Mouse (Mus musculus): ENCODE measurements around the gene Rras2. TPM values are rescaled to one million over a fixed set of nuclear protein-coding genes. Genes with fewer than 3 reads are reported as not detected.

The Rras2 gene
- polyA plus RNA-seq (2015; fragmentation: Nextera tagmentation; extraction: Ambion mirVana) = 24.7 and 26.8 TPM in 2 replicates

DNA sequence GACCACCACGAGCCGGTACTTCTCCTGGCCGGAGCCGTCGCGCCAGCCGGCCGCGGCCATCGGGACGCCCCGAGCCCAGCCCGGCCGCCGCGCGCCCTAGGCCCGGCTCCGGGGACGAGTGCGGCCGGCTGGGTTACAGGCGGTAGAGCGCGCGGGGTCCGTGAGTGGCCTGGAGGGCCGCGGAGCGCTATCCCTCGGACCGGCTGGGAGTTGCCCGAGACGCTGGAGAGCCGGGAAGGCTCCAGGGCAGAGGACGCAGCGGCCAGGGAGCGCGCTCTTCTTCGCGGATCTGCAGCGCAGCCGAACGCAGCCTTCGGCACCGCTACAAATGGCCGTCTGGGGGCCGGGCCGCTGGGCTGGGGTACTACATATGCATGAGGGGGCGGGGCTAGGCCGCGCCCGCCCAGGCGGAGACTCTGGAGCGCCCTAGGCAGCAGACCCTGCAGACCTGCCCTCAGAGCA, at the start of gene Rras2:
TSS of gene Rras2 (minus strand) at position 338 of the 462 bp plus-strand sequence.
- Histone ChIP-seq H3K4me3 (ENCODE audit: low read depth, low read length) (peak within 1 kb of the TSS; percentile 91), H3K27me3 (ENCODE audit: control insufficient read depth, insufficient read depth, low read depth, low read length) (no peaks in the 10 kb centered on the region; the same call in 1 of the 2 replicates), H3K4me1 (ENCODE audit: control insufficient read depth, insufficient read depth, low read length) (peaks cover 16% of the 10 kb centered on the region), H3K9ac (ENCODE audit: low read depth, low read length) (peak within 1 kb of the TSS; percentile 92), H3K4me2 (ENCODE audit: low read length) (peak within 1 kb of the TSS; percentile 81), H3K9me3 (replicated peaks; ENCODE audit: control insufficient read depth, low read length, poor library complexity, severe bottlenecking) (no peaks in the 10 kb centered on the region), H3K27ac (ENCODE audit: low read length) (peak within 1 kb of the TSS; percentile 91), H3K36me3 (ENCODE audit: control insufficient read depth, insufficient read depth, low read length) (no peaks in the 10 kb centered on the region)
- peak; percentile 99 for ATAC-seq
- under 1% methylated on average over 43 of the region's 55 CpGs for WGBS

DNA sequence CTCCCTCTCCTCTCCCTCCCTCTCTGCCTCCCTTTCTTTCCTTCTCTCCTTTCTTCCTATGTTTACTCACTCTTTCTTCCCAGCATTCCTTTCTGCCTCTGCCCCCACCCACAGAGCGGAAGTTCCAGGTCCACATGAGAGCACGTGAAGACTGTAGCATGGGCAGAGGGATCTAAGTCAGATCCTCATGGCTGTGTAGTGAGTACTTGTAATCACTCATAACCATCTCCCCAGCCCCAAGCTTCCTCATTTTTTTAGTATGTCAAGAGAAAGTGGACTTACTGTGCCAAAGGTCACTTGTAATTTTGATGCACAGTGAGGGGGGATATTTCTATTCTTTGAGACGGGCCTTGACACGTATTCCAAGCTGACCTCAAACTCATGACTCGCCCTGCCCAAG, 45.4 kb upstream of the Rras2 start:
- no peak overlapping the region for H3K27ac ChIP-seq (ENCODE audit: low read length)
- H3K4me3 ChIP-seq (ENCODE audit: low read depth, low read length) = no peak overlapping the region
- no peaks in the 10 kb centered on the region for H3K4me1 ChIP-seq (ENCODE audit: control insufficient read depth, insufficient read depth, low read length)
- H3K27me3 ChIP-seq (ENCODE audit: control insufficient read depth, insufficient read depth, low read depth, low read length) = no peaks in the 10 kb centered on the region
- no peaks in the 10 kb centered on the region for H3K9me3 ChIP-seq (replicated peaks; ENCODE audit: control insufficient read depth, low read length, poor library complexity, severe bottlenecking)
- ATAC-seq = no peak
- no peak overlapping the region for H3K9ac ChIP-seq (ENCODE audit: low read depth, low read length)
- no peaks in the 10 kb centered on the region for H3K36me3 ChIP-seq (ENCODE audit: control insufficient read depth, insufficient read depth, low read length)
- WGBS = 91% methylated on average over 5 of the region's 5 CpGs
- no peak overlapping the region for H3K4me2 ChIP-seq (ENCODE audit: low read length)

DNA sequence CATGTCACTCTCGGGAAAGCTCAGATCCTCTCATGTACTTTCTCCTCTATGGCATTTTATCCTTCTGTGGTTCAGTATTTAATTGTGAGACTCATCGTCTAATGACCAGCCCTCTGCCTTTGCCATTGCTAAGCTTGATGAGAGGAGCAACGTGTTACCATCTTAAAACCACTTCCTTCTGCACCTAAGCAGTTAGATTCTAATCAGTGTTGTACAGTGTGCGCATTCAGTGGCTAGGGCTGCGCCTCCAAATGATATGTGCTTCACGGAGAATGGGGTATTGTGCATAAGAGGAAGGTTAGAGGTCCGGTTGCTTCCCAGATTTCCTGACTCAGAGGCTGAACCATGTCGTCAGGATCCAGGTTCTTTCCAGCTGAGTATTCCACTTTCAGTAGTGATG, 43.5 kb upstream of the Rras2 start:
- H3K4me1 ChIP-seq (ENCODE audit: control insufficient read depth, insufficient read depth, low read length) = no peaks in the 10 kb centered on the region
- 86% methylated on average over 8 of the region's 8 CpGs for WGBS
- H3K4me2 ChIP-seq (ENCODE audit: low read length) = no peak overlapping the region
- no peaks in the 10 kb centered on the region for H3K36me3 ChIP-seq (ENCODE audit: control insufficient read depth, insufficient read depth, low read length)
- H3K9ac ChIP-seq (ENCODE audit: low read depth, low read length) = no peak overlapping the region
- no peak for ATAC-seq
- H3K4me3 ChIP-seq (ENCODE audit: low read depth, low read length) = no peak overlapping the region
- H3K27ac ChIP-seq (ENCODE audit: low read length) = no peak overlapping the region
- H3K9me3 ChIP-seq (replicated peaks; ENCODE audit: control insufficient read depth, low read length, poor library complexity, severe bottlenecking) = no peaks in the 10 kb centered on the region
- no peaks in the 10 kb centered on the region for H3K27me3 ChIP-seq (ENCODE audit: control insufficient read depth, insufficient read depth, low read depth, low read length)

DNA sequence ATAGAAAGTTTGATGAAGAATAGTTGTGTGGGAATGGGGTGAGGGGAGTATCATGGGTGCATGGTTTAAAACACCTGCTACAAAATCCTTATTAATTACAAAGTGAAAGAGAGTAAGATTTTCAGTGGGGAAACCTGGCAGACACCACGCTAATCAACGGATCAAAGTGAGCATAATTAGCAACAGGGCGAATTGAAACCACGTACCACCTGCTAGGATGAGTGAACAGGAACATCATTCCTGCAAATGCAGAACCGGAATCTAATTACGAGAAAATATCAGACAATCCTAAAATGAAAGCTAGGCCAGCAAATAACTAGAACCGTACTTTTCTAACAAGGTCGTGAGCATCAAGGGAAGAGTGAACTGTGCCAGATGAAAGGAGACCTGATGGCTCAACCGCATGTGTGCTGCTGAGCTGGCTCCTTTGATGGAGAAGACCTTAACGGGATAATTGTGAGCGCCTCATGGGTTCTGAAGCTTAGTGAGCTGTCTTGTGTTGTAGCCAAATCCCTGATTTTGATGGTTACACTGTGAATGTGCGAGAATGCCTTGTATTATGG, 40.2 kb upstream of the Rras2 start:
- WGBS = 56% methylated on average over 12 of the region's 12 CpGs
- no peaks in the 10 kb centered on the region for H3K4me1 ChIP-seq (ENCODE audit: control insufficient read depth, insufficient read depth, low read length)
- H3K27me3 ChIP-seq (ENCODE audit: control insufficient read depth, insufficient read depth, low read depth, low read length) = no peaks in the 10 kb centered on the region
- no peak overlapping the region for H3K27ac ChIP-seq (ENCODE audit: low read length)
- no peaks in the 10 kb centered on the region for H3K9me3 ChIP-seq (replicated peaks; ENCODE audit: control insufficient read depth, low read length, poor library complexity, severe bottlenecking)
- H3K4me2 ChIP-seq (ENCODE audit: low read length) = no peak overlapping the region
- no peaks in the 10 kb centered on the region for H3K36me3 ChIP-seq (ENCODE audit: control insufficient read depth, insufficient read depth, low read length)
- H3K4me3 ChIP-seq (ENCODE audit: low read depth, low read length) = no peak overlapping the region
- H3K9ac ChIP-seq (ENCODE audit: low read depth, low read length) = no peak overlapping the region
- ATAC-seq = peak; percentile 69; the same call in 1 of the 2 replicates

DNA sequence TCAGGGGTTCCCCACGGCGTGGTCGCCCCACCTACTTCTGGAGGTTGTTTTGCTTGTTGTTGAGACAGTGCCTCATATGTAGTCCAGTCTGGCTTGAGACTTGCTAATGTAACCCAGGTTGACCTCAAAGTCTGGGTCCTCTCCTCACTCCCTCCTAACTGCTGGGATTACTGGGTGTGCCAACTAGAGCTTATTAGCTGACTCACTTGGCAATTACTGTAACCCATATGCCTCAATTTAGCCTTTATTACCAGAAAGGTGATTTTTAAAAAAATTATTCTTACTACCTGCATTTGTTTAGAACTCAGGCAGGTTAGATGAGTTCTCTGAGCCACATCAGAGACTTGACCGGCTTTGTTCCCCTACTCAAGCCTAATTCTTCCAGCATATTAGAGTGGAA, 38.8 kb upstream of the Rras2 start:
- Histone ChIP-seq H3K27ac (ENCODE audit: low read length) (no peak overlapping the region), H3K9me3 (replicated peaks; ENCODE audit: control insufficient read depth, low read length, poor library complexity, severe bottlenecking) (no peaks in the 10 kb centered on the region), H3K4me2 (ENCODE audit: low read length) (no peak overlapping the region), H3K4me3 (ENCODE audit: low read depth, low read length) (no peak overlapping the region), H3K4me1 (ENCODE audit: control insufficient read depth, insufficient read depth, low read length) (peaks cover 3% of the 10 kb centered on the region; the same call in 1 of the 2 replicates), H3K36me3 (ENCODE audit: control insufficient read depth, insufficient read depth, low read length) (no peaks in the 10 kb centered on the region), H3K27me3 (ENCODE audit: control insufficient read depth, insufficient read depth, low read depth, low read length) (no peaks in the 10 kb centered on the region), H3K9ac (ENCODE audit: low read depth, low read length) (no peak overlapping the region)
- ATAC-seq = no peak
- WGBS = 88% methylated on average over 4 of the region's 4 CpGs

DNA sequence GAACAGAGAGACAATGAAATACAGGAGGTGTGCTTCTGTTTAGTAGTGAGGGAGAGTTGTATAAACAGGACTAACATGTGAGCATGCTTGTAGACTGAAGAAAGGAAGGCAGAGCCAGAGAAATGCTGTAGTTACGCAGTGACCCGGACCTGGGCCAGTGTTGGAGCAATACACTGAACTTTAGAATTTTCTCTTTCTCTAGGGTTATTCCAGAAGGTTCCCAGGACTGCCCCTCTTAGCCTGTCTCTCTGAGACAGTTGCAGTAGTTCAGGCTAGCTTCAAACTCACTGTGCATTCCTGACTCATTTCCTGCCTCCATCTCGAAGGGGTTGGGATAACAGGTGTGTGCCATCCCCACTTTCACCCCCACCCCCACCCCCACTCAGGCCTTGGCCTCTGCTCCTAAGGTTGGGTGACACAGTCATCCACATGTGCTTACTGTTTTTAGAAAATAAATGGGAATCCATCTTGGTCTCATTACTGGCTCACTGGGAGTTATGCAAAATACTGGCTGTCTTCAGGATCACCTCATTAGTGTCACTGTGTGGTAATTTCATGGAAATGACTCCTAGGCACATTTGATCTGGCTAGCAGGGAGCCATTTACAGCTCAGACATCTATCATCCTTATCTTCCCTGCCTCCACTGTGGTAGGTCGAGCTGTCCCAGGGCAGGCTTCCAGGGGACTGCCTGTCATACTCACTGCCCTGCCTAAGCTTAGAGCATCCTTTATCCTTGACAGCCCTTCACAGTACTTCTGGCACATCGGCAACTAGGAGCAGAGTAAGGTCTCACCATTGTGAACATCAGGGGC, 37.7 kb upstream of the Rras2 start:
- Histone ChIP-seq H3K4me1 (ENCODE audit: control insufficient read depth, insufficient read depth, low read length) (peaks cover 6% of the 10 kb centered on the region; the same call in 1 of the 2 replicates), H3K27me3 (ENCODE audit: control insufficient read depth, insufficient read depth, low read depth, low read length) (no peaks in the 10 kb centered on the region), H3K9ac (ENCODE audit: low read depth, low read length) (no peak overlapping the region)

DNA sequence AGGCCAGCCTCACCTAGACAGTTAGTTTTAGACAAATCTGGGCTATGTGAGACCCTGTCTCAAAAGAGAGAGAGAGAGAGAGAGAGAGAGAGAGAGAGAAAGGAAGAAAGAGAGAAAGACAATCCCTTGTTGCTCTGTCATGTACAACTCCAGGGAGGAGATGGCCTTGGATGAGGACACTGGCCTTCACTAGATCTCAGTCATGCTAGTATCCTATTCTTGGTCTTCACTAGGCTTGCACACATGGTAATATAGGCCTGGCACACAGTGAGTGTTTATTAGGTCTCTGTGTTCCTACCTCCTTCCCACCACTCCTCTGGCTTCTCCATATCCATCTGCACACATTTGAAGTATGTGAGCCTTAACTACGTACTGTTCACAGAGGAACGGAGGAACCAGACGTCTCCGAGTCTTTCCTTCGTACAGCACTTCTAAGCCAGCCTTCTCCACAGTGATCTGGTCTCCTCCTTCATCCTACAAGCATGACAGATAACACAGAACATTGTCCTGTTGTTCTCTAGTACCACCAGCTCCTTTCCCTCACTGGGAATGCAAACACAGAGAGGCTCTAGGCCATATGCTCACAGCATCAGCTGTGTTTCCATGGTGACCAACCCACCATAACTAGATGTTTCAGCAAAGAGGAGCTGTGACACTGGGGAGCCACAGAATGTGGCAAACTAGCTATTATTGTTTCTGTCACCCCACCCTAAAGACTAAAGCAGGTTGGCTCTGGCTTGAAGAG, 33.6 kb upstream of the Rras2 start:
- Histone ChIP-seq H3K9ac (ENCODE audit: low read depth, low read length) (no peak overlapping the region), H3K27me3 (ENCODE audit: control insufficient read depth, insufficient read depth, low read depth, low read length) (no peaks in the 10 kb centered on the region), H3K4me1 (ENCODE audit: control insufficient read depth, insufficient read depth, low read length) (peaks cover 6% of the 10 kb centered on the region; the same call in 1 of the 2 replicates), H3K9me3 (replicated peaks; ENCODE audit: control insufficient read depth, low read length, poor library complexity, severe bottlenecking) (no peaks in the 10 kb centered on the region), H3K36me3 (ENCODE audit: control insufficient read depth, insufficient read depth, low read length) (no peaks in the 10 kb centered on the region), H3K27ac (ENCODE audit: low read length) (peak overlapping the region; percentile 48), H3K4me2 (ENCODE audit: low read length) (no peak overlapping the region), H3K4me3 (ENCODE audit: low read depth, low read length) (no peak overlapping the region)
- ATAC-seq = peak; percentile 68
- WGBS = 79% methylated on average over 5 of the region's 5 CpGs

More for the DNA sequence above, 37.7 kb upstream of the Rras2 start:
- peak; percentile 44 for ATAC-seq
- H3K4me3 ChIP-seq (ENCODE audit: low read depth, low read length) = no peak overlapping the region
- WGBS = 64% methylated on average over 5 of the region's 5 CpGs
- H3K4me2 ChIP-seq (ENCODE audit: low read length) = no peak overlapping the region
- no peaks in the 10 kb centered on the region for H3K9me3 ChIP-seq (replicated peaks; ENCODE audit: control insufficient read depth, low read length, poor library complexity, severe bottlenecking)
- no peaks in the 10 kb centered on the region for H3K36me3 ChIP-seq (ENCODE audit: control insufficient read depth, insufficient read depth, low read length)
- H3K27ac ChIP-seq (ENCODE audit: low read length) = no peak overlapping the region

DNA sequence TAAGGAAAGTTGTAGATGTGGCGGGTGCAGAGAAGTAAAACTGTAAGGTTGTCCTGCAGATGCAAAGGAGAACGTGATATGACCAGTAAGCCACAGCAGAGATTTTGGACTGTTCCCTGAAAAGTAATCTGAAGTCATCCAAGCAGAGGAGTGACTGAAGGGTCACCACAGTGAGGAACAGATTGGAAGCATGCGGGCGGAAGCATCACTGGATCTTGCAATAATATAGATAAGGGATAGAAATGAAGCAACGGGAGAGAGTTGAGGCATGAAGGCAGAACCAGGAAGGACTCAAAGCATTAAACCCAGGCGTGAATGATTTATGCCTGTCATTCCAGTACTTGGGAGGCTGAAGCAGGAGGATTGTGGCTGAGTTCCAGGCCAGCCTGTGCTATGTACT, 32.0 kb upstream of the Rras2 start:
- Histone ChIP-seq H3K4me3 (ENCODE audit: low read depth, low read length) (no peak overlapping the region), H3K9ac (ENCODE audit: low read depth, low read length) (no peak overlapping the region), H3K36me3 (ENCODE audit: control insufficient read depth, insufficient read depth, low read length) (no peaks in the 10 kb centered on the region), H3K27ac (ENCODE audit: low read length) (no peak overlapping the region), H3K9me3 (replicated peaks; ENCODE audit: control insufficient read depth, low read length, poor library complexity, severe bottlenecking) (no peaks in the 10 kb centered on the region), H3K4me1 (ENCODE audit: control insufficient read depth, insufficient read depth, low read length) (peaks cover 6% of the 10 kb centered on the region; the same call in 1 of the 2 replicates), H3K27me3 (ENCODE audit: control insufficient read depth, insufficient read depth, low read depth, low read length) (no peaks in the 10 kb centered on the region), H3K4me2 (ENCODE audit: low read length) (no peak overlapping the region)
- WGBS = 95% methylated on average over 6 of the region's 6 CpGs
- ATAC-seq = no peak
